Mouse (Mus musculus): Measurements from ENCODE around the gene Traf3ip1.

- no peak for TF ChIP-seq POLR2A (IDR thresholded peaks at IDR 0.05; ENCODE audit: borderline replicate concordance, control insufficient read depth, low read depth, low read length)
- no peak for TF ChIP-seq CTCF (IDR thresholded peaks at IDR 0.05; ENCODE audit: control insufficient read depth, insufficient read depth, low read length)
These were observed 38.1 kb upstream of the Traf3ip1 start for GRCm38 (mm10) chr1:91456301-91456801.
